Mouse (Mus musculus): ENCODE measurements around the gene Pepd. TPM values are rescaled to one million over a fixed set of nuclear protein-coding genes. Genes with fewer than 3 reads are reported as not detected.

The Pepd gene
- total and polyA plus RNA-seq, 3 experiments: 29.7 to 48.0 TPM; not detected in 1

GRCm38 (mm10) chr7:34888891-34889290 lies 23.3 kb upstream of the Pepd start:
- TF ChIP-seq CHD1 (IDR thresholded peaks at IDR 0.05; ENCODE audit: low read depth, low read length) (no peak), MAX (IDR thresholded peaks at IDR 0.05; ENCODE audit: low read length) (no peak), MAZ (IDR thresholded peaks at IDR 0.05; ENCODE audit: low read depth, low read length) (no peak), USF1 (IDR thresholded peaks at IDR 0.05; ENCODE audit: low read depth, low read length) (no peak), MEF2A (IDR thresholded peaks at IDR 0.05; ENCODE audit: extremely low read depth, insufficient replicate concordance, low read depth, low read length, poor library complexity, severe bottlenecking) (no peak), TCF12 (IDR thresholded peaks at IDR 0.05; ENCODE audit: low read depth, low read length) (no peak), ZMIZ1 (IDR thresholded peaks at IDR 0.05; ENCODE audit: low read depth, low read length) (no peak), RAD21 (IDR thresholded peaks at IDR 0.05; ENCODE audit: low read depth, low read length) (no peak), POLR2A (IDR thresholded peaks at IDR 0.05; ENCODE audit: control insufficient read depth in 1 of 2, insufficient read depth in 1 of 2, low read depth in 1 of 2, low read length in 2 of 2, poor library complexity in 1 of 2) (no peak), SMC3 (IDR thresholded peaks at IDR 0.05; ENCODE audit: low read depth, low read length) (no peak), CHD2 (IDR thresholded peaks at IDR 0.05; ENCODE audit: low read length) (no peak), NELFE (IDR thresholded peaks at IDR 0.05; ENCODE audit: low read depth, low read length) (no peak), TBP (IDR thresholded peaks at IDR 0.05; ENCODE audit: low read depth, low read length) (no peak), KAT2A (conservative IDR thresholded peaks at IDR 0.05; ENCODE audit: low read depth, low read length) (no peak), MYB (IDR thresholded peaks at IDR 0.05; ENCODE audit: low read depth, low read length) (no peak), SIN3A (IDR thresholded peaks at IDR 0.05; ENCODE audit: low read length) (no peak), GABPA (IDR thresholded peaks at IDR 0.05; ENCODE audit: low read depth, low read length) (no peak), ELF1 (IDR thresholded peaks at IDR 0.05; ENCODE audit: low read depth, low read length) (no peak), CTCF (IDR thresholded peaks at IDR 0.05 in 2 of 3, conservative IDR thresholded peaks at IDR 0.05 in 1 of 3; ENCODE audit: control insufficient read depth in 1 of 3, insufficient read depth in 1 of 3, low read depth in 2 of 3, low read length in 3 of 3, poor library complexity in 1 of 3, severe bottlenecking in 1 of 3) (no peak)
- no peak for DNase-seq (ENCODE audit: low read depth, low spot score)
- H3K4me1 ChIP-seq (ENCODE audit: control insufficient read depth in 1 of 2, insufficient read depth in 2 of 2, low read length in 2 of 2): no peaks in the 10 kb centered on the region
- H3K9me3 ChIP-seq (replicated peaks; ENCODE audit: insufficient read depth, low read length): no peaks in the 10 kb centered on the region
- H3K9ac ChIP-seq (ENCODE audit: control insufficient read depth, low read depth, low read length, poor library complexity, severe bottlenecking): no peak overlapping the region
- no peaks in the 10 kb centered on the region for H3K36me3 ChIP-seq (ENCODE audit: control insufficient read depth in 1 of 2, insufficient read depth in 2 of 2, low read length in 2 of 2)
- H3K4me3 ChIP-seq (ENCODE audit: control insufficient read depth in 1 of 2, insufficient read depth in 1 of 2, low read depth in 2 of 2, low read length in 2 of 2): no peak overlapping the region
- no peak overlapping the region for H3K27ac ChIP-seq (ENCODE audit: control insufficient read depth, low read depth, low read length)
- no peaks in the 10 kb centered on the region for H3K27me3 ChIP-seq (ENCODE audit: control insufficient read depth in 1 of 2, insufficient read depth in 2 of 2, low read length in 2 of 2)
- no peaks in the 10 kb centered on the region for H3K79me2 ChIP-seq (ENCODE audit: control insufficient read depth, insufficient read depth, low read length, poor library complexity)

GRCm38 (mm10) chr7:34892845-34893244 lies 19.3 kb upstream of the Pepd start:
- Histone ChIP-seq H3K4me3 (ENCODE audit: control insufficient read depth in 1 of 2, insufficient read depth in 1 of 2, low read depth in 2 of 2, low read length in 2 of 2) (no peak overlapping the region), H3K79me2 (ENCODE audit: control insufficient read depth, insufficient read depth, low read length, poor library complexity) (no peaks in the 10 kb centered on the region), H3K9me3 (replicated peaks; ENCODE audit: insufficient read depth, low read length) (no peaks in the 10 kb centered on the region), H3K9ac (ENCODE audit: control insufficient read depth, low read depth, low read length, poor library complexity, severe bottlenecking) (no peak overlapping the region), H3K27ac (ENCODE audit: control insufficient read depth, low read depth, low read length) (no peak overlapping the region), H3K27me3 (ENCODE audit: control insufficient read depth in 1 of 2, insufficient read depth in 2 of 2, low read length in 2 of 2) (no peaks in the 10 kb centered on the region), H3K4me1 (ENCODE audit: control insufficient read depth in 1 of 2, insufficient read depth in 2 of 2, low read length in 2 of 2) (no peaks in the 10 kb centered on the region), H3K36me3 (ENCODE audit: control insufficient read depth in 1 of 2, insufficient read depth in 2 of 2, low read length in 2 of 2) (no peaks in the 10 kb centered on the region)
- TF ChIP-seq TBP (IDR thresholded peaks at IDR 0.05; ENCODE audit: low read depth, low read length): no peak
- TF ChIP-seq MEF2A (IDR thresholded peaks at IDR 0.05; ENCODE audit: extremely low read depth, insufficient replicate concordance, low read depth, low read length, poor library complexity, severe bottlenecking): no peak
- no peak for TF ChIP-seq ELF1 (IDR thresholded peaks at IDR 0.05; ENCODE audit: low read depth, low read length)
- no peak for TF ChIP-seq ETS1 (IDR thresholded peaks at IDR 0.05; ENCODE audit: low read depth, low read length)
- TF ChIP-seq MXI1 (IDR thresholded peaks at IDR 0.05; ENCODE audit: low read depth, low read length): no peak
- TF ChIP-seq RAD21 (IDR thresholded peaks at IDR 0.05; ENCODE audit: low read depth, low read length): no peak
- no peak for TF ChIP-seq ZKSCAN1 (IDR thresholded peaks at IDR 0.05; ENCODE audit: low read depth, low read length)
- TF ChIP-seq MAFK (IDR thresholded peaks at IDR 0.05; ENCODE audit: borderline replicate concordance, low read depth, low read length): no peak
- TF ChIP-seq BHLHE40 (IDR thresholded peaks at IDR 0.05; ENCODE audit: borderline replicate concordance, low read depth, low read length): no peak
- TF ChIP-seq ZNF384 (IDR thresholded peaks at IDR 0.05; ENCODE audit: low read depth, low read length): no peak
- no peak for TF ChIP-seq MAX (IDR thresholded peaks at IDR 0.05; ENCODE audit: low read length)
- TF ChIP-seq UBTF (IDR thresholded peaks at IDR 0.05; ENCODE audit: borderline replicate concordance, insufficient read depth, low read depth, low read length): no peak
- DNase-seq (ENCODE audit: low read depth, low spot score): no peak

All from MEL (cell line).